Mouse (Mus musculus): ENCODE results near the gene Pet100.
"Not testable (repeated sequence)": the region's sequence is repeated elsewhere in the genome, so short reads cannot be mapped to it uniquely, and the experiment has no call there.

Gene Pet100

DNA sequence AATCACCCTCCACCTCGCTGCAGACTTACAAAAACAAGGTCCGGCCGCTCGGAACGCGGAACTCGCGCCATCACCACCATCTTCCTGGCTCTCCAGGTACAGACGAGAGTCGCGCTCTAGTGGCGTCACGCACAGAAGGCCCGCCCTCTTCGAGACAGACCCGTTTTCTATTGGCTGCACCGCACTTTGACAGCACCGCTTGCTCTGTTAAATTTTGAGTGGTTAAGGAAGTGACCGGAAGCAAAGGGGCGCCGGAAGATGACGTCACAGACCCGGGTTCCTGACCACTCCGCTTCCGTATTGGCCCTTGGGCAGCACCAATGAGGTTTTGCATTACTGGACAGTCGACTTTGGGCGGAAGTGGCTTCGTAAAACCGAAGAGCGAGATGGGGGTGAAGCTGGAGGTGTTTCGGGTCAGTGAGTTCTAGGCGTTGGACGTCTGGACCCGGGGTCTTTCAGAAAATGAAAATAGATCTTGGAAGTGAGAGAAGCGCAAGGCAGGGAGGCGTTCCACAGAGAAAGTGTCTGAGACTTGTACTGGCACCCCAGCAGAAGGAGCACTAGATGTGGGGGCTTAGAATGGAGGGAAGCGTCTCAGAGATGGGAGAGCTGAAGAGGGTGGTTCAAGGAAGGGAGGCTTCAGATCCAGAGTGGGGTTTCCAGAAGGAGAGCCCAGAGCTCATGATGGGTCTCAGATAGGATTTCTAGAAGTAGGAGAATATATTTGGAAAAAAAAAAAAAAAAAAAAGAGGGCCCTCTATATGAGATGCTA, at the start of gene Pet100, which contains the start of gene Xab2:
Pet100 (plus strand) TSS at position 350 of the 772 bp plus-strand sequence.
Xab2 (minus strand) TSS at position 118 of the 772 bp plus-strand sequence.
- DNase-seq (ENCODE audit: extremely low read depth, low read depth): peak; percentile 99

DNA sequence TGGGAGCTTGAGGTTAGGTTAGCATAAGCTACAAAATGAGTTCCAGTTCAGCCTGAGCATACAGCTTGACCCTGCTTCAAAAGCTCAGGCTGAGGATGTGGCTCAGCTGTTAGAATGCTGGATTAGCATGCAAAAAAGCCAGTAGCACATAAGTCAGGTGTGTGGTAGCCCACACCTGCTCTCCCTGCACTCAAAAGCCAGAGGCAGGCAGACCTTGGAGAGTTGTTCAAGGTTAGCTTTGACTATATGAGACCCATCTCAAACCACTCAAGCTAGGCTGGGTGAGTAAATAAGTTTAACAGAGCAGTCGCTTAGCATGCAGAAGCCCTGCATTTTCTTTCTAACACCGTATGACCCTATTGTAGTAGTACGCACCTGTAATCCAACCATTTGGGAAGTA, 46.8 kb upstream of the Pet100 start:
- DNase-seq (ENCODE audit: extremely low read depth, low read depth): no peak

DNA sequence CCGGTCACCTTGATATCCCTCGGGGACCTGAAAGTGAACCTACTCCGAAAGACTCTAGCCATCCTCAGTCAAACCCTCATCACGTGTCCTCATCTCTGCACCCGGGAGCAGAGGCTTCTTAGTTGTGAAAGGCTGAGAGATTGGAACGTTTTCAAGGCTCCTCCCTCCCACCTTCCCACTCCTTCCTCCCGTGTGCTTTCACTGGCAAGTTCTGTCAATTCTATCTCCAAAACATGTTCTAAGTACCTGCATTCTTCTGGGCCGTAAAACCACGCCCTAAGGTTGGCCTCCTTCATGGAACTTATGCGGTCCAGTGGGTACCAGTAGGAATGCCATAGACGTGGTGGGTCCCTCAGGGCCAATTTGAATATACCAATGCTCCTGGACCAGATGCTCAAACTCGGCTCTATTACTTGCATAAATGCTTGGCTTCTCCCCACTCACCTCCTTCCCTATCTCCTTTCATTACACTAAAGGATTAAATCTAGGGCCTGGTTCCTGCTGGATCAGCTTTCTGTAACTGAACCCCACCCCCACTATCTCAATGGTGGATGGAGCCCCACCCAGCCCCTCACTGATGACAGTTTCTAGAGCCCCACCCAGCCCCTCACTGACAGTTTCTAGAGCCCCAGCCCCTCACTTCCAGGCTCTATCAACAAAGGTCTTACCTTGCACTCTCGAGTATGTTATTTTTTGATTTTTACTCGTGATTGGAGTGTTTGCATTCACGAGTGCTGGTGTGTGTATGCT, 45.0 kb upstream of the Pet100 start:
- no peak for DNase-seq (ENCODE audit: extremely low read depth, low read depth)

DNA sequence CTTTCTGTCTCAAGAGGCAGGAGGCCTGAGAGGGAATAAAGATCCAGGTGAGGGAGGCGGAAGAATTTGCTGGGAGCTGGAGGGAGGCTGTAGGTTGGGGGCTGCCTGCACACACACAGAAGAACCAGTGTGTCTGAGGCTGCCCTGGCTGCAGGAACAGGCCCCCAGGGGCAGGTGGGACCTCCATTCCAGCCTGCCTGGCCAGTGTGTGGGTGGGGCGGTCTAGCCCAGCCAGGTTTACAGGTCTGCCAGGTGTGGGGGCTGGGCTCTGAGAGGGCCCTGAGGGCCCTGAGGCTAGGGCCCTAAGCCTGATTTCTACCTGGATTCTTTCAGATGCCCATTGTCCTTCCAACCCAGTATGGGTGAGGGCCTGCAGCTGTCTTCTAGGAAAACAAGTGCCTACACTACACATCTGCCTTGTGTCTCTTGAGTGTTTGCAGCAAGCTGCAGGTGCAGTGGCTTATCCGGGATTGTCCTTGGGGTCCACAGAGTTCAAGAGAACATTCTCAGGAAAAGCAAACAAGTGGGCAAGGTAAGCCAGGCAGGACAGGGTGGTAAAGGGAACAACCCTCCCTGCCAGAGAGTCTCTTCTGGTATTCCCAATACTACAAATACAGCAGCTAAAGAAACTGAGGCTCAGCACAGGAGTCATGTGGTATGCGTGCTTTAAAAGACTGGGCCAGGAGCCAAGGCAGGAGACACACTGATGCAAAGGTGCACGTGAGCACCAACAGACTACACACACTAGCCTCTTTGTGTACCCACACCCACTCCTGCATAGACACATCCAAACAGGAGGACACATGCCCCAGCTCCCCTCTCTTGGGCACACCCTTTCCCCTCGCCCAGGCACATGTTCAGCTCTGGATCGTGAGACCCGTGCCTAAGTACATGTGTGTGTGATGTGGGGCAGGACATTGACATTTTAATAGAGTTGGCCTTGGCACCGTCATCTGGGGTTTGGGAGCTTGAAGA, 41.7 kb upstream of the Pet100 start:
- DNase-seq (ENCODE audit: extremely low read depth, low read depth): no peak

DNA sequence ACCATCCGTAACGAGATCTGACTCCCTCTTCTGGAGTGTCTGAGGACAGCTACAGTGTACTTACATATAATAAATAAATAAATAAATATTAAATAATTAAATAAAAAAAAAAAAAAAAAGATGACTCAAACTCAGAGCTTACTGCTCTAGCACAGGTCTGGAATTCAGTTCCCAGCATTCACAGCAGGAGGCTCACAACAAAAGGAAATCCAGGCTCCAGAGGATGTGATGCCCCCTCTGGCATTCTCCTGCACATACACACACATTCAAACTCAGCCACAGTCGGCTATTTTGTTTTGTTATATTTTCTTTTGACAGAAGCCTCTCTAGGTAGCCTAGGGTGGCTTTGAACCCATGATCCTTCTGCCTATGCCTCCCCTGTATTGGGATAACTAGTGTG, 39.4 kb upstream of the Pet100 start:
- not testable (repeated sequence) for DNase-seq (ENCODE audit: extremely low read depth, low read depth)

DNA sequence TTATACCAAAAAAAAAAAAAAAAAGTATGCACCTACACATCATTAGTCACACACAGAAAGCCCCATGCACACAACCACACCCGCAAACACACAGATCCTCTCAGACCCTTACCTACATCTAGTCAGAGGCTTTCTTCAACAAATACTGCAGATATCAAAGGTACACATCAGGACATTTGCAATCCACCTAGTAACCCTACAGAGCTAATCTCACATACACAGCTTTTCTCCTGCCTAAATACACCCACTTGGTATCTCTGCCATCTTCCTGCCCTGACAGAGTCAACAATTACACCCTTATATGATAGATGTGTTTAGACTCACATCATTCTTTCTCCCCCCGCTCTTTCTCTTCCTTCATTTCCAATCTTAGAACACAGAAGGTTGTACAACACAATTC, 34.9 kb upstream of the Pet100 start:
- DNase-seq (ENCODE audit: extremely low read depth, low read depth): no peak

DNA sequence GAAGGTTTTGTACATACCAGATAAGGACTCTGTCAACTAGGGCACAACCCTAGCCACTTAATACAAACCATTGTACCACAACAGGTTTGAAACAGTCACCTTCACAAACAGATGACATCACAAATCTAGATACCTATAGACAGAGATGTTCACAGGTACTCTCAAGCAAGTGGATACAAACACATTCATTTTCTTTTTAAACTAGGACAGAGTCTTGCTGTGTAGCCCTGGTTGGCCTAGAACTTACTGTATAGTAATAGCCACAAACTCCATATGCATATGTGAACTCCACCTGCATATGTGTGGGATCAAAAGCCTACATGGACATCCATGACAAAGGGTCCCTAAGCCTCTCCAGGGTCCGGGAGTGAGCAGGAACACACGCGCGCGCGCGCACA, 34.4 kb upstream of the Pet100 start, which contains the start of gene Camsap3:
Camsap3 (plus strand) TSS at position 301 of the 398 bp plus-strand sequence.
- DNase-seq (ENCODE audit: extremely low read depth, low read depth): no peak

DNA sequence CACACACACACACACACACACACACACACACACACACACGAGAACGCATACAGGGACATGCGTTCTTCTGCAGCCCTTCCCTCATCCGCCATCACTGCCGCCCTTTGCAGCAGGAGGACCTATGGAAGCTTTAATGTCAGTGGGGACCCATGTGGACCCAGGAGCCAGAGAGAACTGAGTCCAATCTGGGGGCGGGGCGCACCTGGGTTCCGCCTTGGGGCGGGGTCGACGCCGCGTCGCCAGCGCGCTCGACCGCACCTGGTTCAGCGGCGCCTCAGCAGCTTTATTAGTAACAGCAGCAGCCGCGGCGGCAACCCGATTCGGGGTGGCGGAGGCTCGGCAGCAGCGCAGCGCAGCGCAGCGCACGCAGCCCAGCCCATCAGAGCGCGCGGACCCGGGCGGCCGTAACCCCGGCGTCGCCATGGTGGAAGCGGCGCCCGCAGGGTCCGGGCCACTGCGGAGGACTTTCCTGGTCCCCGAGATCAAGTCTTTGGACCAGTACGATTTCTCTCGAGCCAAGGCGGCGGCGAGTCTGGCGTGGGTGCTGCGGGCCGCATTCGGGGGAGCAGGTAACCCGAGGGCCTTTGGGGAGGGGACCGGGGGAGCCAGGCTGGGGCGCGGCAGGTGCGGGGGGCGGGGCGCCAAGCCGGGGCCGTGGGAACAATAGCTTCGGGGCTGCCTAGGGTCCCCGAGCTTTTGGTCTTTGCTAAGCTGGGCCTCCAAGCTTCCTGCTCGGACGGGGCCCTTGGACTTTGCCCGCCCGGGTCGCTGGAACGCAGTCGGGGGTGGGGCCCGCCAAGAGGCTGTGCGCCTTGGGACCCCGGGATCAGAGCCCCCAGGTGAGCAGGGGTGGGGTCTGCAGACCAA, 33.7 kb upstream of the Pet100 start:
- DNase-seq (ENCODE audit: extremely low read depth, low read depth): no peak

DNA sequence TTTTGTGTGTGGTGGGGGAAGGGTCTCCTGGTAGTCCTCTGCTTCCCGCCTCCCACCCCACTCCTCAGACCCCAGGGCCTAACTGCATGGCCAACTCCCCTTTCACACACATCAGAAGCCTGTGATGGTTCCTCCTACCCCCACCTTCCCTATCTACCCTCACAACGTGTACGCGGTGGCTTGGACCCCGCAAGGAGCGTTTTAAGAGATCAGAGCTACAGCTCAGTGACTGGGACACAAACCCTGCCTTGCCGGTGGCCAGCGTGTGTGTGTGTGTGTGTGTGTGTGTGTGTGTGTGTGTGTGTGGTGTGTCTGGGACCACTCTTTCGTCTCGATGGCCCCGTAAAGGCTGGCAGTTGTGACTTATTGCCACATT, 33.1 kb upstream of the Pet100 start:
- DNase-seq (ENCODE audit: extremely low read depth, low read depth): no peak

DNA sequence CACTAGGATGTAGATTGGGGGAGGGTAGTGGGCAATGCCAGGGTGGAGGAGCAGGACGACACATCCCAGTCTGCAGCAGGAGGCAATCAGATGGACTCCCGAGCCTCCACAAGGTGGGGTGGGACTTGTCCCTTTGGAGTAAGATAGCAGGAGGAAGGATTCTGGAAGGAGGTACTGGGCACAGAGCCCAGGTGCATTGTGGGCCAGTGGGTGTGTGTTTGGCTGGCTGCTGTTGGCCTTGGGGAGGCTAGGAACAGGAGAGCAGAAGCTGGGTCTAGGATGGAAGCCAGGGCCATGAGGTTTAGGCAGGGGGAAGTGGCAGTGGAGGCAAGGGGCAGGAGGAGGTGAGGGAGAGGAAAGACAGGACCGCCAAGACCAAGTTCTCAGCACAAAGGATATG, 27.9 kb upstream of the Pet100 start:
- no peak for DNase-seq (ENCODE audit: extremely low read depth, low read depth)

DNA sequence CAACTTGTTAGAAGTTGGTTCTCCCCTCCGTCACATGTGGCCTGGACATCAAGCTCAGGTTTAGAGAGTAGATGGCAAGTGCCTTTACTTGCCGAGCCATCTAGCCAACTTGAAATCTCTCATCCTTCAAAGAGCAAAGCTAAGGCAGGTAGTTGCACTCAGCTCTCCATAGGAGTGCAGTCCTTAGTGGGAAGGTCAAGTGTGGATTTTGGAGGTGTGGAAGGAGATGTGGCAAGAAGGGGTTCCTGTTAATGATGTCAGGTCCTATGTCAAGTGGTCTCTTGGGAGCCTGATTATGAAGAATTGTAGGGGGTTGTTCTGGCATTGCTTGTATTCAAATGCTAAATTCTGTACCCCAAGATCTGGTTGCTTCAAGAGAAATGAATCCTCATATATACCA, 26.9 kb upstream of the Pet100 start:
- no peak for DNase-seq (ENCODE audit: extremely low read depth, low read depth)

DNA sequence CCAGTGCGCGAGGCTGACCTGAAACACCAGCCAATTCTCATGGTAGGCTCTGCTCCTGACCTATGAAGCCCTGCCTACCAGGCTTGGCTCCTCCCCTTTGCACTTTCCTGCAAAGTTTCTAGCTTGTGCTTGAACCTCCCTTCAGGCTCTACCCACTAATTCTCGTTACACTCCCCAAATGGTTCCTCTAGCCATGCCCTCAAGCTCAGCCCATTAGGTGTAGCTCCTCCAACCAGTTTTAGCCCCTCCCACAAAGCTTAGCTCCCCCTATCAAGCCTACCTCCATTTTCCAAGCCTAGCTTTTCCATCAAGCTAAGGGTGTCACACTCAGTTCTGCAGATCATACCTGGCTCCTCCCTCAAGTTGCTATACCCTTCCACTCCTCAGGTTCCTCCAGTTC, 23.3 kb upstream of the Pet100 start:
- DNase-seq (ENCODE audit: extremely low read depth, low read depth): no peak

DNA sequence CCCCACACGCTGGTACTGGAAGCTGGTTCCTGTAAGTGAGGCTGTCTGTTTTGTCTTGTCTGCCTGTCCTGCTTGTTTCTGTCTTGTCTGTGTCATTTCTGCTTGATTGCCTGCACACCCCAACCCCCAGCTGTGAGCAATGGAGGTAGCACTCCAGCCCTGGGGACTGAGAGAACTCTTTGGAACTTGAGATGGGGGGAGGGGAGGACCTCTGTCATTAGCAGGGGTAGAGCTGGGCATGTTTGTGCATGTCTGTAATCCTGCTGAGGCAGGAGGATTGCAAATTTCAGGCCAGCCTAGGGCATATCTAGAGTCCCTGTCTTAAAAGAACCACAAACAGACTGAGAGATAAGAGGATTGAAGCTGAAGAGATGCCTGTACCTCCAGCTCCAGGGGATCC, 22.1 kb upstream of the Pet100 start:
- no peak for DNase-seq (ENCODE audit: extremely low read depth, low read depth)

DNA sequence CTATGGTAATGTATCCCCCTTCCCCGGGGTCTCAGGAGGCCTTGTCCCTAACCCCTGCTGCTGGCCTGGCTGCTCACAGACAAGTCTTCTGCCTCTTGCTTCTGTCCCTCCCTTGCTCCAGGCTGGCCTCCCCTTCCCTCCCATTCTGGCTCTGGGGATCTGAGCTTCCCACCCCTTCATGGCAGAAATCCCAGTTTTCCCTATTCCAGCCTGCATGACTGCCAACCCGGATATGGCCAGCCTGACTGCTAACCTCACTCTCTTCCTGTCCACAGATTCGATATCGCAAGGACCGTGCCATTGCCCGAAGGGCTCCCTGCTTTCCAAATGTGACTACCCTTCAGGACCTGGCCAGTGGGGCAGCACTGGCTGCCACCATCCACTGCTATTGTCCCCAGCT, 20.9 kb upstream of the Pet100 start:
- DNase-seq (ENCODE audit: extremely low read depth, low read depth): no peak

DNA sequence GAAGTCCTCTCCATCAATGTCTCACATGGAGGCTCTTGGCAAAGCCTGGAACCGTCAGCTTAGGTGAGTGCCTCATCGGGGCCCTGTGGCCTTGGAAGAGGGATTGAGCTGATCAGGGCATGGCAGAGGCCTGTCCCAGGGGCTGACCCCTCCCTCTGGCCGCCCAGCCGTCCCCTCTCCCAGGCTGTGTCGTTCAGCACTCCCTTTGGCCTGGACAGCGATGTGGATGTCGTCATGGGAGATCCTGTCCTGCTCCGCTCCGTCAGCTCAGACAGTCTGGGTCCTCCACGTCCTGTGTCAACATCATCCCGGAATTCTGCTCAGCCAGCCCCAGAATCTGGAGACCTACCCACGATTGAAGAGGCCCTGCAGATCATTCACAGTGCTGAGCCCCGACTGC, 17.9 kb upstream of the Pet100 start:
- no peak for DNase-seq (ENCODE audit: extremely low read depth, low read depth)

DNA sequence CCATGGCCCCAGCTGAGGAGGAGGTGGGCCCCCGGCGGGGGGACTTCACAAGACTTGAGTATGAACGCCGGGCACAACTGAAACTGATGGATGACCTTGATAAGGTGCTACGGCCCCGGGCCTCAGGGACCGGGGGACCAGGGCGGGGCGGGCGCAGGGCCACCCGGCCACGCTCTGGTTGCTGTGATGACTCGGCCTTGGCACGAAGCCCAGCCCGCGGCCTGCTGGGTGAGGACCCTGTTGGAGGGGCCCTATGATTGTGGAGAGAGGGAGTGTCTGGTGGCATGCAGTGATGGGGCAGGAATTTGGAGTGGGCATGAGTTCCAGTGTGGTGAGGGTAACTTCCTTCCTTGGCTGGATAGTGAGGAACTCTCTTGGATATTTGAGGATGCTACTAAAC, 14.8 kb upstream of the Pet100 start:
- DNase-seq (ENCODE audit: extremely low read depth, low read depth): no peak

DNA sequence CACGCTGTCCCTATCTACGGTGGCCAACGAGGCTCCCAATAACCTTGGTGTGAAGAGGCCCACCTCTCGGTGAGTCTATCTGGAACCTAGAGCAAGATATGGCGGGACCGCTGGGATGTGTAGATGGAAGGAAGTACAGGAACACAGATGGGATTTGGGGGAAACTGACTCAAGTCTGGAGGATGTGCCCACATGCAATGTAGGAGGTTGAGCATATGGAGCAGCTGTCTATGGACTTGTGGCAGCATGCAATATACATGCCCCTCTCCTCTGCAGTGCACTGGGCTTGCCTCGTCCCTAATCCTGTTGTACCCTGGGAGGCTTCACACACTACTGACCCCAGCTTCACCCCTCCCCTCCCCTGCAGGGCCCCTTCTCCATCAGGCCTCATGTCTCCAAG, 13.5 kb upstream of the Pet100 start:
- no peak for DNase-seq (ENCODE audit: extremely low read depth, low read depth)

DNA sequence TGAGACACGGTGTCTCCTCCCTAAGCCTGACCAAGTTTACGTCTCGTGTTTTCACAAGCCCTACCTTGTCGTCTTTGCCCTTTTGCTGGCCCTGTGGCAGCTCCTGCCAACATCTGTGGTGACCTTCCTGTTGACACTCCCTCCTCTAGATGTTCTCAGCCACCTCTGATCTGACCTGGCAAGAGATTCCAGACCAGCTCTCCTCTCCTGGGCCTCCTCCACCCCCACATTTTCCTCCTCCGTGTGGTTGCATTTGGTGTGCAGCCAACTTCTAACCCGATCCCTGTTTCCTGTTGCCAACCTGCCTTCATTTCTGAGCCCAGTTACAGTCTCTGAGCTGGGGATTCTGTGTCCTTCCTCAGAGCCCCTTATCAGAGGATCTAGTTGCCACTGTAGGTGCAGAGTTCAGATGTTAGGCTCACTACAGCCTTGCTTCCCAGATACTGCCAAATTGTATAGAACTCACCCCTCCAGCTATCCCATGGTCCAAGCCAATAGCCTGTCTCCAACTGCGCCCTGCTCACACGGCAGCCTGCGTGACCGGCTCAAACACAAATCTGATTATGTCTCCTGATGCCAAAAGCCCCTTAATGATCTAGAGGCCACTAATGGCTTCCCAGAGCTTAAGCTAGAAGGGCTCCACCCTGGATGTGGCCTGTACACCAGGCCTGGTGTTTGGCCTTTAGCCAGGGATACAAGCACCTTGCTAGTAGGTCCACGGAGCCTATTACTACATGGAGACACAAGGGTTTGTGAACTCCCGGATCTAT, 12.1 kb upstream of the Pet100 start:
- DNase-seq (ENCODE audit: extremely low read depth, low read depth): no peak

DNA sequence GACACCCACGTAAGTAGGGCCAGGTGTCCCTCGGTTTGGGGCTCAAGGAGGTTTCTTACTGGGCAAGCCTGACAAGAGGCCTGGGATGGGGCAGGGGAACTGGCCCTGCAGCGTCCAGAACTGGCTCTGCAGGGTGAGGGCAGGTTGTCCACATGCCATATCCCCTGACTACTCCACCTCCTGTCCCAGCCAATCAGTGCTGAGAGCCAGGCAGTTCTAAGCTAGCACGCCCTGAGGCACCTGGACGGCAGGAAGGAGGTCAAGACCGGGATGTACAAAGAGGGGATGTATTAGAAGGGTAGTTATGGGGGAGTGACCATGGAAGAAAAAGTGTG, 11.6 kb upstream of the Pet100 start:
- DNase-seq (ENCODE audit: extremely low read depth, low read depth): no peak

DNA sequence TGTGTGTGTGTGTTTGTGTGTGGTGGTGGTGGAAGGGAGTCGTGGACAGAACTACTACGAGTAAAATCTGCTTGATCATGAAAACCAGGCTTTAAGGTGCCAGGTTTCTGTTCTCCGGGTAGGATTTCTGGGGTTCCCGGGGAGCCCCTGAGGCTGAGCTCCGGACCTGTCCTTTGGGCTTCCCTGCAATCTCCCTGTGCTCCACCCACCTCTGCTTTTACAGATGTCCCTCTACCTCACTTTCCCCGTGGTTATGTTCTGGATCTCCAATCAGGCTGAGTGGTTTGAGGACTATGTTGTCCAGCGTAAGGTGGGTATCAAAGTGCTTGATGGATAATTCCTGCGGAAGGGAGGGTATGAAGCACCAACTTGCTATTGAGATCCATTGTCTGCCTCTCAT, 771 bp downstream of the Pet100 start:
- no peak for DNase-seq (ENCODE audit: extremely low read depth, low read depth)

All from MEL-GATA-1-ER (cell line).